Mouse (Mus musculus) c-Kit-positive CD71-positive TER-119-negative erythroid progenitor cells, embryonic 14.5 days (primary cell): Measurements from ENCODE around the gene Dpm3.

Source experiments
- DNase-seq: peaks from one replicate; pipeline ENCODE4 v3.0.0-alpha.2; 2013; ENCODE audit warnings: low read depth

Dpm3 gene

GRCm38 (mm10) chr3:89268916-89269315, 9.8 kb downstream of the Dpm3 start:
- DNase-seq = no peak

GRCm38 (mm10) chr3:89270051-89270755, 11.0 kb downstream of the Dpm3 start, which contains the start of gene Slc50a1:
Gene Slc50a1 (minus strand): TSS chr3:89270570.
- DNase-seq = peak; percentile 41

GRCm38 (mm10) chr3:89270891-89271290, 11.7 kb downstream of the Dpm3 start:
- DNase-seq = no peak

- no peak for DNase-seq
Observed at GRCm38 (mm10) chr3:89271760-89272159, 12.6 kb downstream of the Dpm3 start.

GRCm38 (mm10) chr3:89276061-89276460, 16.9 kb downstream of the Dpm3 start:
- DNase-seq = no peak

- DNase-seq = no peak
Observed at GRCm38 (mm10) chr3:89277281-89278021, 18.3 kb downstream of the Dpm3 start.

GRCm38 (mm10) chr3:89278107-89278506, 18.9 kb downstream of the Dpm3 start:
- no peak for DNase-seq

- no peak for DNase-seq
Observed at GRCm38 (mm10) chr3:89278643-89279042, 19.5 kb downstream of the Dpm3 start.

GRCm38 (mm10) chr3:89279153-89279890, 20.2 kb downstream of the Dpm3 start:
- peak; percentile 25 for DNase-seq

- DNase-seq = no peak
Observed at GRCm38 (mm10) chr3:89280050-89280605, 21.0 kb downstream of the Dpm3 start.

GRCm38 (mm10) chr3:89280606-89281511, 21.7 kb downstream of the Dpm3 start, which contains the start of gene Efna1:
Gene Efna1 (minus strand): TSS chr3:89281142.
- DNase-seq = no peak

GRCm38 (mm10) chr3:89281579-89282290, 22.6 kb downstream of the Dpm3 start:
- DNase-seq = peak; percentile 58

GRCm38 (mm10) chr3:89282291-89282643, 23.1 kb downstream of the Dpm3 start:
- no peak for DNase-seq

- DNase-seq = no peak
Observed at GRCm38 (mm10) chr3:89284261-89284660, 25.1 kb downstream of the Dpm3 start.

GRCm38 (mm10) chr3:89285526-89285925, 26.4 kb downstream of the Dpm3 start:
- no peak for DNase-seq

GRCm38 (mm10) chr3:89287286-89287685, 28.1 kb downstream of the Dpm3 start:
- DNase-seq = no peak

GRCm38 (mm10) chr3:89288503-89288928, 29.4 kb downstream of the Dpm3 start:
- DNase-seq = no peak

GRCm38 (mm10) chr3:89291874-89292273, 32.7 kb downstream of the Dpm3 start:
- no peak for DNase-seq

GRCm38 (mm10) chr3:89292303-89292702, 33.1 kb downstream of the Dpm3 start:
- DNase-seq = no peak

- DNase-seq = no peak
Observed at GRCm38 (mm10) chr3:89293247-89293918, 34.2 kb downstream of the Dpm3 start.
